ENCODE assay signal across 1 mouse cellular context in the genomic region with DNA sequence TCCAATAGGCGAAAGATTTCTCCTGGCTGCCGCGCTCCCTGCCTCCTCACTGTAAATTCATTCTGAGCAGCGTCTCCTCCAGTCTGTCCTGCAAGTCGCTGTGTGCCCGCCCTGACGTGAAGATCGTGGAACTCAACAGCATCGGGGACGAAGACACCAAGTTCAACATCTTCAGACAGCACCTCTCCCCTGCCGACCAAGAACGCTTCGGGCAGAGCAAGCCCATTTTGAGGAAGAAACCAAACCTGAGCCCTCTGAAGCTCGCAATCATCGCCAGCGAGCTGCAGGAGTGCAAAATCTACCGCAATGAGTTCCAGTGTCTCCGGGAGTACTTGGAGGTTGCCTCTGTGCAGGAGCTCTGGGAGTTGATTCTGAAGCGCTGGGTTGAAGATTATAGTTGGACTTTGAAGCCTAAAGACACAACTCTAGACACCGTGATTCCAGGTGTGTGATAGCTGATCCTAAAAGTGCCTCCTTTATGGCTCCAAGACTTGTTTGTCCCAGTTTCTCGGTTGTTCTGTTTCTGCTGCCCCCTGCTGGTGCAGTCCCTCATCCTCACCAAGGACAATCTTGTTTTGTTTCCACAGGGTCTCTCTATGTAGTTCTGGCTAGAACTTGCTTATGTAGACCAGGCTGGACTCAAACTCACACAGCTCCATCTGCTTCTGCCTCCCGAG.
TF ChIP-seq lines count a peak whose summit lies in the region.

No protein-coding gene starts in this region.

TF ChIP-seq in ES-E14, 5 proteins besides CTCF, POLR2A, EP300 and RAD21:
- TF ChIP-seq ZC3H11A (IDR thresholded peaks at IDR 0.05; ENCODE audit: borderline replicate concordance, low read depth, low read length): 0 out of 2 replicates have a peak, but pooled peaks have one; percentile 13
- TF ChIP-seq CHD2 (IDR thresholded peaks at IDR 0.05; ENCODE audit: low read depth, low read length): no peak
